Mouse (Mus musculus) erythroblast, embryonic 14.5 days (primary cell): ENCODE measurements around the gene Cdc25b.

Experiments
- GATA1 ChIP-seq: IDR thresholded peaks from 2 replicates; pipeline ENCODE4 v1.6.1; 2012; ENCODE audit warnings: low read length, inconsistent platforms, mixed read lengths
- TAL1 ChIP-seq: IDR thresholded peaks from 3 replicates; pipeline ENCODE4 v1.6.1; 2012; ENCODE audit warnings: low read length, inconsistent platforms, mixed read lengths

DNA sequence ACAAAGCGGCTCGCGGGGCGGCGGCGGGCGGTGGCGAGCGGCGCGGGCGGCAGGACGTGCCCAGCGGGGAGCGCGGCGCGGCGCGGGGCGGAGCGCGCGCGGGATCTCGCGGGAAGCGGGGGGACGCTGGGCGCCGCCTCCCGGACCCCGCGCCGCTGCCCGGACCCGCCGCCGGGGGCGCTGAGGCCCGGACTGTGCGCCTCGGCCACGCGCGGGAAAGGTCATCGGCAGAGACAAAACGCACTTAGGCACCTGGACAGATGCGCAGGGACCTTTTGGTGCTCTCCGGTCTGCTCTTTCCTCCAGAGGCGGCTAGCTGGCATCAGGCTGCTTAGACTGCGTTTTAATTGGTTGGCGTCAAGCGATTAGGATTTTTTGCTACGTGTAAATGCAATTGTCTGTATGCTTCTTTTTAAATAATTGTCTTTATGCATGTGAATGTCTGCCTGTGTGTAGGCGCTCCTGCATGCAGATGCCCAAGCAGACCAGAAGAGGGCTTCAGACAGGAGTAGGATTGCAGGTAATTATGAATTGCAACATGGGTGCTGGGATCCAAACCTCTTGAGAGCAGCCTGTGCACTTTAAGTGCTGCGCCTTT lies 6.7 kb upstream of the Cdc25b start, which contains the start of gene Cenpb:
- no peak for TF ChIP-seq GATA1
- TF ChIP-seq TAL1, result no peak
